Mouse (Mus musculus): ENCODE data around the gene Scamp1. TPM values are rescaled to one million over a fixed set of nuclear protein-coding genes. Genes with fewer than 3 reads are reported as not detected.

Scamp1 gene
- polyA plus RNA-seq, 1 experiment from 2014 or later = 25.2 TPM

- no peaks in the 10 kb centered on the region for H3K27me3 ChIP-seq (replicated peaks; ENCODE audit: control insufficient read depth, insufficient read depth, low read length)
- H3K4me3 ChIP-seq (ENCODE audit: low read depth, low read length) = no peak overlapping the region
- ATAC-seq (ENCODE audit: low read depth) (no peak), DNase-seq (ENCODE audit: low spot score) (no peak)
- H3K27ac ChIP-seq (replicated peaks; ENCODE audit: low read depth, low read length) = no peak overlapping the region
- no peak overlapping the region for H3K9ac ChIP-seq (ENCODE audit: low read depth, low read length)
- H3K9me3 ChIP-seq (ENCODE audit: control insufficient read depth, low read length) = peaks cover 6% of the 10 kb centered on the region
- H3K4me1 ChIP-seq (ENCODE audit: control insufficient read depth, insufficient read depth, low read length) = peaks cover 8% of the 10 kb centered on the region; the same call in 1 of the 2 replicates
- H3K36me3 ChIP-seq (ENCODE audit: control insufficient read depth, insufficient read depth, low read length) = peaks cover 39% of the 10 kb centered on the region
- WGBS = 97% methylated on average over 16 of the region's 16 CpGs
- H3K4me2 ChIP-seq (ENCODE audit: low read depth, low read length) = no peak overlapping the region
Observed at GRCm38 (mm10) chr13:94207973-94208372, 77.7 kb downstream of the Scamp1 start.

GRCm38 (mm10) chr13:94205234-94205633 lies 80.4 kb downstream of the Scamp1 start:
- no peak overlapping the region for H3K9ac ChIP-seq (ENCODE audit: low read depth, low read length)
- WGBS = 6% methylated on average over 6 of the region's 6 CpGs
- no peaks in the 10 kb centered on the region for H3K4me1 ChIP-seq (ENCODE audit: control insufficient read depth, insufficient read depth, low read length)
- ATAC-seq (ENCODE audit: low read depth) (peak; percentile 79; the same call in 1 of the 2 replicates), DNase-seq (ENCODE audit: low spot score) (peak; percentile 85)
- peaks cover 32% of the 10 kb centered on the region for H3K36me3 ChIP-seq (ENCODE audit: control insufficient read depth, insufficient read depth, low read length)
- no peak overlapping the region for H3K27ac ChIP-seq (replicated peaks; ENCODE audit: low read depth, low read length)
- no peaks in the 10 kb centered on the region for H3K27me3 ChIP-seq (replicated peaks; ENCODE audit: control insufficient read depth, insufficient read depth, low read length)
- H3K9me3 ChIP-seq (ENCODE audit: control insufficient read depth, low read length) = peaks cover 6% of the 10 kb centered on the region
- no peak overlapping the region for H3K4me3 ChIP-seq (ENCODE audit: low read depth, low read length)
- H3K4me2 ChIP-seq (ENCODE audit: low read depth, low read length) = no peak overlapping the region

- Histone ChIP-seq H3K36me3 (ENCODE audit: control insufficient read depth, insufficient read depth, low read length) (peaks cover 32% of the 10 kb centered on the region), H3K4me1 (ENCODE audit: control insufficient read depth, insufficient read depth, low read length) (no peaks in the 10 kb centered on the region)
- 55% methylated on average over 8 of the region's 8 CpGs for WGBS
Observed at GRCm38 (mm10) chr13:94199829-94200228, 85.8 kb downstream of the Scamp1 start.

GRCm38 (mm10) chr13:94198616-94199015 lies 87.0 kb downstream of the Scamp1 start:
- H3K9me3 ChIP-seq (ENCODE audit: control insufficient read depth, low read length) = no peaks in the 10 kb centered on the region
- no peak overlapping the region for H3K9ac ChIP-seq (ENCODE audit: low read depth, low read length)
- H3K4me3 ChIP-seq (ENCODE audit: low read depth, low read length) = no peak overlapping the region
- ATAC-seq (ENCODE audit: low read depth) (no peak), DNase-seq (ENCODE audit: low spot score) (no peak)
- peaks cover 36% of the 10 kb centered on the region for H3K36me3 ChIP-seq (ENCODE audit: control insufficient read depth, insufficient read depth, low read length)
- 86% methylated on average over 6 of the region's 6 CpGs for WGBS
- H3K4me2 ChIP-seq (ENCODE audit: low read depth, low read length) = no peak overlapping the region
- no peaks in the 10 kb centered on the region for H3K4me1 ChIP-seq (ENCODE audit: control insufficient read depth, insufficient read depth, low read length)
- H3K27me3 ChIP-seq (replicated peaks; ENCODE audit: control insufficient read depth, insufficient read depth, low read length) = no peaks in the 10 kb centered on the region
- H3K27ac ChIP-seq (replicated peaks; ENCODE audit: low read depth, low read length) = no peak overlapping the region

More at GRCm38 (mm10) chr13:94199829-94200228, 85.8 kb downstream of the Scamp1 start:
- Histone ChIP-seq H3K4me3 (ENCODE audit: low read depth, low read length) (no peak overlapping the region), H3K9ac (ENCODE audit: low read depth, low read length) (no peak overlapping the region), H3K4me2 (ENCODE audit: low read depth, low read length) (no peak overlapping the region), H3K27ac (replicated peaks; ENCODE audit: low read depth, low read length) (no peak overlapping the region), H3K27me3 (replicated peaks; ENCODE audit: control insufficient read depth, insufficient read depth, low read length) (no peaks in the 10 kb centered on the region), H3K9me3 (ENCODE audit: control insufficient read depth, low read length) (no peaks in the 10 kb centered on the region)
- no peak for DNase-seq (ENCODE audit: low spot score)
- no peak for ATAC-seq (ENCODE audit: low read depth)

GRCm38 (mm10) chr13:94193227-94193626 lies 92.4 kb downstream of the Scamp1 start:
- no peak overlapping the region for H3K9ac ChIP-seq (ENCODE audit: low read depth, low read length)
- no peak overlapping the region for H3K27ac ChIP-seq (replicated peaks; ENCODE audit: low read depth, low read length)
- H3K4me1 ChIP-seq (ENCODE audit: control insufficient read depth, insufficient read depth, low read length) = no peaks in the 10 kb centered on the region
- H3K4me3 ChIP-seq (ENCODE audit: low read depth, low read length) = no peak overlapping the region
- ATAC-seq (ENCODE audit: low read depth) (no peak), DNase-seq (ENCODE audit: low spot score) (no peak)
- no peak overlapping the region for H3K4me2 ChIP-seq (ENCODE audit: low read depth, low read length)
- H3K9me3 ChIP-seq (ENCODE audit: control insufficient read depth, low read length) = no peaks in the 10 kb centered on the region
- H3K36me3 ChIP-seq (ENCODE audit: control insufficient read depth, insufficient read depth, low read length) = peaks cover 54% of the 10 kb centered on the region
- no peaks in the 10 kb centered on the region for H3K27me3 ChIP-seq (replicated peaks; ENCODE audit: control insufficient read depth, insufficient read depth, low read length)
- WGBS = 90% methylated on average over 4 of the region's 4 CpGs

- no peak overlapping the region for H3K27ac ChIP-seq (replicated peaks; ENCODE audit: low read depth, low read length)
- ATAC-seq (ENCODE audit: low read depth) = no peak
- no peaks in the 10 kb centered on the region for H3K9me3 ChIP-seq (ENCODE audit: control insufficient read depth, low read length)
- H3K9ac ChIP-seq (ENCODE audit: low read depth, low read length) = no peak overlapping the region
- H3K36me3 ChIP-seq (ENCODE audit: control insufficient read depth, insufficient read depth, low read length) = peaks cover 35% of the 10 kb centered on the region
- no peak overlapping the region for H3K4me2 ChIP-seq (ENCODE audit: low read depth, low read length)
- 90% methylated on average over 1 of the region's 1 CpGs for WGBS
- no peak overlapping the region for H3K4me3 ChIP-seq (ENCODE audit: low read depth, low read length)
- DNase-seq (ENCODE audit: low spot score) = no peak
- peaks cover 6% of the 10 kb centered on the region; the same call in 1 of the 2 replicates for H3K4me1 ChIP-seq (ENCODE audit: control insufficient read depth, insufficient read depth, low read length)
- H3K27me3 ChIP-seq (replicated peaks; ENCODE audit: control insufficient read depth, insufficient read depth, low read length) = no peaks in the 10 kb centered on the region
Observed at GRCm38 (mm10) chr13:94190386-94190785, 95.3 kb downstream of the Scamp1 start.

- Histone ChIP-seq H3K4me2 (ENCODE audit: low read depth, low read length) (no peak overlapping the region), H3K27ac (replicated peaks; ENCODE audit: low read depth, low read length) (no peak overlapping the region), H3K36me3 (ENCODE audit: control insufficient read depth, insufficient read depth, low read length) (peaks cover 21% of the 10 kb centered on the region; the same call in 1 of the 2 replicates), H3K4me1 (ENCODE audit: control insufficient read depth, insufficient read depth, low read length) (peaks cover 6% of the 10 kb centered on the region; the same call in 1 of the 2 replicates), H3K4me3 (ENCODE audit: low read depth, low read length) (no peak overlapping the region), H3K27me3 (replicated peaks; ENCODE audit: control insufficient read depth, insufficient read depth, low read length) (no peaks in the 10 kb centered on the region), H3K9ac (ENCODE audit: low read depth, low read length) (no peak overlapping the region), H3K9me3 (ENCODE audit: control insufficient read depth, low read length) (no peaks in the 10 kb centered on the region)
- 48% methylated on average over 10 of the region's 10 CpGs for WGBS
- DNase-seq (ENCODE audit: low spot score) (no peak), ATAC-seq (ENCODE audit: low read depth) (no peak)
Observed at GRCm38 (mm10) chr13:94188200-94189086, 97.2 kb downstream of the Scamp1 start.

- no peak for DNase-seq (ENCODE audit: low spot score)
- no peak overlapping the region for H3K4me2 ChIP-seq (ENCODE audit: low read depth, low read length)
- H3K4me1 ChIP-seq (ENCODE audit: control insufficient read depth, insufficient read depth, low read length) = peaks cover 6% of the 10 kb centered on the region; the same call in 1 of the 2 replicates
- ATAC-seq (ENCODE audit: low read depth) = no peak
- 0 out of 2 replicates have a peak, but pooled peaks cover 2% of the 10 kb centered on the region for H3K36me3 ChIP-seq (ENCODE audit: control insufficient read depth, insufficient read depth, low read length)
- H3K9me3 ChIP-seq (ENCODE audit: control insufficient read depth, low read length) = no peaks in the 10 kb centered on the region
- no peak overlapping the region for H3K9ac ChIP-seq (ENCODE audit: low read depth, low read length)
- no peak overlapping the region for H3K27ac ChIP-seq (replicated peaks; ENCODE audit: low read depth, low read length)
- WGBS = 81% methylated on average over 5 of the region's 6 CpGs
- no peak overlapping the region for H3K4me3 ChIP-seq (ENCODE audit: low read depth, low read length)
- no peaks in the 10 kb centered on the region for H3K27me3 ChIP-seq (replicated peaks; ENCODE audit: control insufficient read depth, insufficient read depth, low read length)
Observed at GRCm38 (mm10) chr13:94185631-94186030, 100.0 kb downstream of the Scamp1 start.

All from embryonic facial prominence, embryonic 14.5 days (tissue).